Mouse (Mus musculus) A20 (cell line): ENCODE measurements around the gene Utp14b.
A peak's percentile ranks its signal among the peaks of the same experiment; 100 is the strongest.

ENCODE experiments used
- DNase-seq: peaks from one replicate; pipeline ENCODE4 v3.0.0-alpha.2; 2011; ENCODE audit warnings: low read depth, low spot score

Utp14b gene

DNA sequence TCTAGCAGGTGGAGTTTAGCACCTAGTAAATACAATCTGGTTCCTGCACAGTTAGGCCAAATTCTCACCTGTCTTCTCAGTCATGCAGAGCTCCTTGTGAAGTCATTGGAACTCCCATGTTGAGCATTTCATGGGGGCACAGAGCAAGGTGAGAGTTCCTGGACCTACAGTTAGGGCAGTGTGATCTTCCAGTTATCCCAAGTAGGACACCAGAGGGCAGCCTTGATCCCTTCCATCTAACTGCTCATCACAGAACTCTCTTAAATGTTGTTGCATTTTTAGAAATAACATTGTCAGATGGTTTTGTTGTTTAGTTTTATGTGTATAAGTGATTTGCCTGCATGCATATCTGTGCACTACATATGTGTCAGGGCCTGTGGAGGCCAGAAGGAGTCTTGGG is 29.0 kb downstream of the Utp14b start:
- peak; percentile 36 for DNase-seq

DNA sequence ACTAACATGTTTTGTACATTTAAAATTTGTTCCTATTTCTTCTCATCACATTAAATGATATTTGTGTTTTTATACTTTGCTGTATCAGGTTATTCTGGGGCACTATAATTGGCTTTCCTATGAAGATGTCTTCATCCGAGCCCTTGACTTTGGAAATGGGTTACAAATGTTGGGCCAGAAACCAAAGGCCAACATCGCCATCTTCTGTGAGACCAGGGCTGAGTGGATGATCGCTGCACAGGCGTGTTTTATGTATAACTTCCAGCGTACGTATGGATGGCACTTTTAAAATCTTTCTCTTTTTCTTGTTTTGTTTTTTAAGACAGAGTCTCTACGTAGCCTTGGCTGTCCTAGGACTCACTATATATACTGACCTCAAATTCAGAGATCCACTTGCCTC is 30.3 kb downstream of the Utp14b start:
- DNase-seq, result no peak

DNA sequence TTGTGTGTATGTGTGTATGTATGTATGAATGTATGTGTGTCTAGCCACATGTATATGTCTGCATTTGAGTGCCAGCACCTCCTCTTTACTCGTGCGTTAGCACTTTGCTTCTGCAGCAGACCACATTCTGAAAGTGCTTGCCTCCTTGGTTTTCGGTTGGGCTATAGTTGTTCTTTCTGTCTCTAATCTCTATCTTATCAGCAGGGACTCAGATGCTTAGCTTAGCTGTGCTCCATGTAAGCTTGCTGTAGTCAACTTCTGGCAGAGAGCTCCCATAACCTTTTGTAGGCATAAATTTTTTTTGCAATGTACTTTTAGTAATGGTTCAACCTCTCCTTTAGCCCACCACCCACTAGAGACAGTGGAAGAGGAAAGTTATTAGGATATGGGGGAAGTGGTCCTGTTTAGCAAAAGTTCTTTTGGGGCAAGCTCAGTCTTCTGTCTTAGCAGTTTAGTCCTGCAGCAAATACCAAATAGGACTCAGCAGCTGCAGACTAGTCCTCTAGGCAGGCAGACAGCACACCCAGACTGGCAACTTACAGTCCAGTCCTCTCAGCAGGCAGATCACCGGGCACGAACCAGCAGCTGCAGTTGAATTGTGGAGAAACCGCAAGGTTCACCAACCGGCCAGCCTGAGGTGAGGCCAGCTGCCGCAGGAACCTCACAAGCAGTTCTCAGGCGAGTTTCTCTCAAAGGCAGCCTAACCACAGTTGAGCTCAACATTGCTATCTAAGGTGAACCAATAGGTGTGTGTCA is 36.8 kb downstream of the Utp14b start:
- DNase-seq, result no peak

DNA sequence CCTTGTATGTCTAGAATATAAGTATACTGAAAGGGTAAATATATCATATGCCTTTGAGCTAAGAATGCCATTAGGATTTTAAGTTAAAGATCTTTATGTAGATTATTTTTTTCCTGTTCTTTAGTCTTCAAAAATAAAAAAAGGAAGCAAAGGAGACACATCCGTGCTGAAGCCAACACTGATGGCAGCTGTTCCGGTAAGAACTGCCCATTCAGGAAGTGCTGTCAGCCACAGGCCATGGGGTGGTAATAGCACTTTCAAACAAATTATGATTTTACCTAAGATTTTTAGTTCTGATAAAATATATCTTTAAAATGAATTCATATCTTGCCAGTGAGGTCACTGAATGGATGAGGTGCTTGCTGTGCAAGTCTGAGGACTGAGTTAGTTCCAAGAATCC is 38.5 kb downstream of the Utp14b start:
- no peak for DNase-seq

DNA sequence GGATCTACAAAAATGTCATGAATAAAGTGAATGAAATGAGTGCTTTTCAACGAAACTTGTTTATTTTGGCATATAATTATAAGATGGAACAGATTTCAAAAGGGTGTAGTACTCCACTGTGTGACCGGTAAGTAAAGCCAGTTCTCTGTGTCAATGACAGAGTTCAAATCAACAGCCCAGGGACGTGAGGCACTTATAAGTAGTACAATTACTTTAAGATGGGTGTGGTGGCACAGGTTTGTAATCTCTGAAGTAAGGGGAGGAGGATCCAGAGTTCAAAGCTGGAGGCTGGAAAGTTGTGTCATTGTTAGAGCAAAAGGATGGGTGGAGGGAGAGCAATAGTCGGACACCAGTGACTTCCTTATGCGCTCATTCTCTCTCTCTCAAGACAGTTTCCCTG is 39.1 kb downstream of the Utp14b start:
- DNase-seq, result no peak

- no peak for DNase-seq
These were observed 40.3 kb downstream of the Utp14b start for GRCm38 (mm10) chr1:78698138-78698537.

DNA sequence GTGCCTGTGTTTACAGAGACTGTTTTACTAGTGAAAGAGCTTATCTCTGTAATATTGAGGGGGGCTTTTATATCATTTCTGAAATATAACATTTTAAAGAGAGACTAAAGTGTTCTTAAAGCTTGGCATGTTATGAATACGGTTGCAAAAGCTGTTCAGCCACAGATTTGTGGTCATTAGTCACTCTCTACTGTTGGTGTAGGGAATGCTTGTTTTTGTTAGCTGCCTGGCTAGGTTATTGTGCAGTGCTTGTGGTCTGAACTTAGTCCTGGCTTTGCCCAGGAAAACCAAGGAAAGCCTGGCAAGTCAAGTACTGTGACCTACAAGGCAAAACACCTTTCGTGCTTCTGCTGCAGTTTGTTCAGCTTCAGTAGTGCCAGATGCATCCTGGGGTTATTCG is 43.9 kb downstream of the Utp14b start:
- no peak for DNase-seq

- no peak for DNase-seq
These were observed 44.6 kb downstream of the Utp14b start for GRCm38 (mm10) chr1:78702282-78702963.

DNA sequence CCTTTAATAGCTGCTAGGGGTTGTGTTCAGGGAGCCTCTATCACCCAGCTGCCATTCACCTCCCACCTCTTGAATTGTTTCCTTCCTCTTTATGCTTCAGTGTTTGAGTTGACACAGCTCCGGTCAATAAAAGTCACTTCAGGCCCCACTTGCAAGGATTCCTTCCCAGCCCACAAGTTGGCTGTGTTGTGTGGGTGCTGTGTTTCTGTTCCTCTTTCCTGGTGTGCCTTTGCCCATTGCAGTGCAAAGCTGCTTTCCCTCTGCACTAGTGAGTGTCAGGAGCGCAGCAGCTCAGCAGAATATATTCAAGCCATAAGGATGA is 45.1 kb downstream of the Utp14b start:
- DNase-seq, result peak; percentile 16

GRCm38 (mm10) chr1:78706338-78706737 is 48.5 kb downstream of the Utp14b start:
- no peak for DNase-seq

GRCm38 (mm10) chr1:78707280-78707679 is 49.4 kb downstream of the Utp14b start:
- peak; percentile 35 for DNase-seq

DNA sequence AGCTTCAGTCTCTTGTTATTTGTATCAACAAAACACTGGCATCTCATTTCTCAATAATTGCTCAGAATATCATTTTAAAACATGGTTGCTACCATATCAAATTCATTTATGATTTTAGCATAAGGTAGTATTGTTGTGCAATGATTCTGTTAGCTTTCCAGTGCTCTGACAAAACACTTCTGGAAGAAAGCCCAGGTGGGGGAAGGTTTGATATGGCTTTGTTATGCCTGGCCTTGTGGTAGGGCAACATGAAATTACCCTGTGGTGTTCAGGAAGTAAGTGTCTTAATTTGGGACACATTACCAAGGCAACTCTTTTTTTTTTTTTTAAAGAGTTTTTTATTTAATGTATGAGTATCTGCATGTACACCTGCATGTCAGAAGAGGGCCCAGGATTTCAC is 52.2 kb downstream of the Utp14b start:
- DNase-seq, result no peak

- DNase-seq, result no peak
These were observed 52.9 kb downstream of the Utp14b start for GRCm38 (mm10) chr1:78710613-78711329.
